Mouse (Mus musculus) adrenal gland, adult 18-20 months (tissue): ENCODE measurements around the gene Olfm1. TPM values are rescaled to one million over a fixed set of nuclear protein-coding genes. Genes with fewer than 3 reads are reported as not detected.

ENCODE experiments used
- total RNA-seq, 2 experiments: library from RNA; stranded (reverse); gene quantifications; 1 replicate in 1 of 2; 2 replicates in 1 of 2; pipeline ENCODE4 v1.2.3; 2021

Olfm1 gene
- total RNA-seq, 2 experiments from 2014 or later = 38.0 to 38.7 TPM

Other genes with a start within 250 kb of the Olfm1 start
- not detected for gene Fcnb, start 108.1 kb upstream of the Olfm1 start, total RNA-seq